Mouse (Mus musculus) G1E (cell line): Measurements from ENCODE around the gene Bckdk.

Source experiments
- CTCF ChIP-seq: IDR thresholded peaks from 2 replicates; pipeline ENCODE4 v1.5.1; 2012; ENCODE audit warnings: low read depth, low read length, inconsistent platforms, mixed read lengths
- GATA1 ChIP-seq: IDR thresholded peaks from 2 replicates; pipeline ENCODE4 v1.6.1; 2012; ENCODE audit warnings: borderline replicate concordance, low read length, inconsistent platforms, mixed read lengths
- POLR2AphosphoS5 ChIP-seq: IDR thresholded peaks from 2 replicates; pipeline ENCODE4 v1.6.1; 2012; ENCODE audit warnings: low read depth, low read length, inconsistent platforms; ENCODE audit not compliant: insufficient replicate concordance
- TAL1 ChIP-seq: conservative IDR thresholded peaks from 2 replicates; pipeline ENCODE4 v1.6.1; 2012; ENCODE audit warnings: low read depth, low read length, inconsistent platforms, mixed read lengths

- TF ChIP-seq CTCF, result peak; percentile 5; the same call in 1 of the 2 replicates
- TF ChIP-seq GATA1, result no peak
- no peak for TF ChIP-seq POLR2AphosphoS5
- no peak for TF ChIP-seq TAL1
These were observed 17.6 kb downstream of the Bckdk start for GRCm38 (mm10) chr7:127921516-127921915.
